Mouse (Mus musculus): ENCODE measurements at regions not wholly inside any gene's neighbourhood (a gene's known extent, or its start where the extent isn't known, plus 50 kb on each side); places are given as distances from the start of the nearest gene placed in this dataset.

DNA sequence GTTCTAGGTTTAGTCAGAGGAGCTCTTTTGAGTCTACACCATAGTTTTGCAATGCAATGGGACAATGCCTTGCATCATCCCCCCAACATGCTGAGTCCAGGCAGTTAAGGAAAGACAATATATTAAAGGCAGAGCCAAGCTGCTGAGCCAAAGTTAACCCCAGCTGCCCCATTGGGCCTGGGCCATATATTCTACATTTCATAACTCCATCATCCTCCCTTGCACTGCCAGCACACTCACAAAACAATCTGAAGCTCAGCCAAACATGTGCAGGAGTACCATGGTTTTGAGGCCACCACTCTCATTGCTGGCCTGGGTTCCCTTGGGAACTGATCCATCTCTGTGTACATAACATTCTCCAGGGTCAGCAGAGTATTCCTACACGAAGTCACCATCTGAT is 771.4 kb upstream of the Cited2 start:
- no peak for TF ChIP-seq CTCF (IDR thresholded peaks at IDR 0.05; ENCODE audit: low read depth, low read length)
- TF ChIP-seq POLR2A (IDR thresholded peaks at IDR 0.05; ENCODE audit: extremely low read depth, insufficient read depth, low read length): no peak
